Mouse (Mus musculus) limb, embryonic 10.5 days (tissue): ENCODE measurements at regions not wholly inside any gene's neighbourhood (a gene's known extent, or its start where the extent isn't known, plus 50 kb on each side); places are given as distances from the start of the nearest gene placed in this dataset.

ENCODE experiments used
- DNase-seq: peaks from one replicate; pipeline ENCODE4 v3.0.0-alpha.2; 2017; ENCODE audit warnings: low spot score
- H3K27ac ChIP-seq: fragments of 300-500 bp; sonication (generic); 2 replicates; pipeline ENCODE4 v1.5.1; 2016; ENCODE audit warnings: mild to moderate bottlenecking
- H3K27me3 ChIP-seq: fragments of 300-500 bp; sonication (generic); 2 replicates; pipeline ENCODE4 v1.6.1; 2016; ENCODE audit warnings: low read depth, mild to moderate bottlenecking; ENCODE audit not compliant: poor library complexity, severe bottlenecking
- H3K36me3 ChIP-seq: fragments of 300-500 bp; sonication (generic); 2 replicates; pipeline ENCODE4 v1.6.1; 2016; ENCODE audit warnings: mild to moderate bottlenecking, moderate library complexity
- H3K4me1 ChIP-seq: fragments of 300-500 bp; sonication (generic); 2 replicates; pipeline ENCODE4 v1.6.1; 2016
- H3K4me3 ChIP-seq: fragments of 300-500 bp; sonication (generic); 2 replicates; pipeline ENCODE4 v1.5.1; 2016; ENCODE audit warnings: mild to moderate bottlenecking, moderate library complexity
- H3K9me3 ChIP-seq: fragments of 300-500 bp; sonication (generic); replicated peaks from 2 replicates; pipeline ENCODE4 v1.6.1; 2016; ENCODE audit warnings: mild to moderate bottlenecking
- WGBS: fragments of 180-500 bp; shearing (Covaris S2); methylation state at CpG from one replicate; pipeline ENCODE4 v1.1.7; 2016; 5-methylcytosine and 5-hydroxymethylcytosine counted together

GRCm38 (mm10) chr2:110426881-110427280, 63.9 kb upstream of the Fibin start:
- Histone ChIP-seq H3K9me3 (no peaks in the 10 kb centered on the region), H3K27me3 (no peaks in the 10 kb centered on the region), H3K36me3 (no peaks in the 10 kb centered on the region), H3K4me3 (no peak overlapping the region), H3K4me1 (no peaks in the 10 kb centered on the region), H3K27ac (no peak overlapping the region)
- DNase-seq = no peak
- 84% methylated on average over 4 of the region's 4 CpGs for WGBS

GRCm38 (mm10) chr2:110452694-110453093, 89.7 kb upstream of the Fibin start:
- H3K9me3 ChIP-seq = no peaks in the 10 kb centered on the region
- no peaks in the 10 kb centered on the region for H3K36me3 ChIP-seq
- no peaks in the 10 kb centered on the region for H3K27me3 ChIP-seq
- no peak overlapping the region for H3K4me3 ChIP-seq
- no peak for DNase-seq
- no peak overlapping the region for H3K27ac ChIP-seq
- WGBS = 86% methylated on average over 3 of the region's 3 CpGs
- no peaks in the 10 kb centered on the region for H3K4me1 ChIP-seq

GRCm38 (mm10) chr2:110472307-110472995, 109.5 kb upstream of the Fibin start:
- H3K36me3 ChIP-seq = no peaks in the 10 kb centered on the region
- 87% methylated on average over 3 of the region's 3 CpGs for WGBS
- no peaks in the 10 kb centered on the region for H3K9me3 ChIP-seq
- DNase-seq = no peak
- H3K4me1 ChIP-seq = peaks cover 21% of the 10 kb centered on the region
- H3K4me3 ChIP-seq = no peak overlapping the region
- H3K27ac ChIP-seq = no peak overlapping the region
- no peaks in the 10 kb centered on the region for H3K27me3 ChIP-seq

GRCm38 (mm10) chr2:110476591-110476990, 113.6 kb upstream of the Fibin start:
- WGBS = 47% methylated on average over 5 of the region's 5 CpGs
- DNase-seq = no peak

GRCm38 (mm10) chr2:110481327-110481726, 115.8 kb upstream of the Slc5a12 start:
- no peaks in the 10 kb centered on the region for H3K9me3 ChIP-seq

More at GRCm38 (mm10) chr2:110476591-110476990, 113.6 kb upstream of the Fibin start:
- H3K4me3 ChIP-seq = no peak overlapping the region
- H3K27me3 ChIP-seq = no peaks in the 10 kb centered on the region
- no peak overlapping the region for H3K27ac ChIP-seq
- no peaks in the 10 kb centered on the region for H3K9me3 ChIP-seq
- peaks cover 22% of the 10 kb centered on the region for H3K4me1 ChIP-seq
- no peaks in the 10 kb centered on the region for H3K36me3 ChIP-seq

GRCm38 (mm10) chr2:110486201-110486600, 110.9 kb upstream of the Slc5a12 start:
- H3K4me1 ChIP-seq = peaks cover 30% of the 10 kb centered on the region
- no peak for DNase-seq
- H3K27ac ChIP-seq = peak overlapping the region; percentile 84
- 33% methylated on average over 5 of the region's 5 CpGs for WGBS
- H3K4me3 ChIP-seq = no peak overlapping the region
- no peaks in the 10 kb centered on the region for H3K36me3 ChIP-seq
- H3K27me3 ChIP-seq = no peaks in the 10 kb centered on the region
- H3K9me3 ChIP-seq = no peaks in the 10 kb centered on the region

More at GRCm38 (mm10) chr2:110481327-110481726, 115.8 kb upstream of the Slc5a12 start:
- DNase-seq = no peak
- no peak overlapping the region for H3K4me3 ChIP-seq
- peaks cover 24% of the 10 kb centered on the region for H3K4me1 ChIP-seq
- H3K27me3 ChIP-seq = no peaks in the 10 kb centered on the region
- H3K27ac ChIP-seq = no peak overlapping the region
- 90% methylated on average over 2 of the region's 2 CpGs for WGBS
- H3K36me3 ChIP-seq = no peaks in the 10 kb centered on the region

GRCm38 (mm10) chr2:110486724-110487123, 110.4 kb upstream of the Slc5a12 start:
- H3K27ac ChIP-seq = peak overlapping the region; percentile 84

GRCm38 (mm10) chr2:110487950-110488349, 109.1 kb upstream of the Slc5a12 start:
- Histone ChIP-seq H3K4me3 (no peak overlapping the region), H3K9me3 (no peaks in the 10 kb centered on the region), H3K36me3 (no peaks in the 10 kb centered on the region), H3K27ac (peak overlapping the region; percentile 84; the same call in 1 of the 2 replicates), H3K4me1 (peaks cover 30% of the 10 kb centered on the region), H3K27me3 (no peaks in the 10 kb centered on the region)
- WGBS = 82% methylated on average over 7 of the region's 7 CpGs
- DNase-seq = no peak

More at GRCm38 (mm10) chr2:110486724-110487123, 110.4 kb upstream of the Slc5a12 start:
- H3K36me3 ChIP-seq = no peaks in the 10 kb centered on the region
- peak; percentile 69 for DNase-seq
- 20% methylated on average over 4 of the region's 4 CpGs for WGBS
- no peaks in the 10 kb centered on the region for H3K27me3 ChIP-seq
- H3K4me1 ChIP-seq = peaks cover 30% of the 10 kb centered on the region
- H3K4me3 ChIP-seq = no peak overlapping the region
- H3K9me3 ChIP-seq = no peaks in the 10 kb centered on the region

GRCm38 (mm10) chr2:110501786-110502185, 95.3 kb upstream of the Slc5a12 start:
- Histone ChIP-seq H3K36me3 (no peaks in the 10 kb centered on the region), H3K27me3 (no peaks in the 10 kb centered on the region), H3K4me1 (no peaks in the 10 kb centered on the region), H3K4me3 (no peak overlapping the region), H3K27ac (no peak overlapping the region), H3K9me3 (no peaks in the 10 kb centered on the region)
- no peak for DNase-seq
- 80% methylated on average over 2 of the region's 2 CpGs for WGBS

- DNase-seq = no peak
- H3K27me3 ChIP-seq = no peaks in the 10 kb centered on the region
- no peaks in the 10 kb centered on the region for H3K4me1 ChIP-seq
- WGBS = 85% methylated on average over 3 of the region's 3 CpGs
- no peaks in the 10 kb centered on the region for H3K36me3 ChIP-seq
- no peak overlapping the region for H3K4me3 ChIP-seq
- H3K27ac ChIP-seq = no peak overlapping the region
- no peaks in the 10 kb centered on the region for H3K9me3 ChIP-seq
Measured at GRCm38 (mm10) chr2:110508162-110508748, 88.8 kb upstream of the Slc5a12 start.

- DNase-seq = peak; percentile 45
- Histone ChIP-seq H3K9me3 (no peaks in the 10 kb centered on the region), H3K36me3 (no peaks in the 10 kb centered on the region), H3K4me3 (no peak overlapping the region), H3K4me1 (peaks cover 22% of the 10 kb centered on the region), H3K27ac (peak overlapping the region; percentile 42; the same call in 1 of the 2 replicates), H3K27me3 (no peaks in the 10 kb centered on the region)
- 35% methylated on average over 7 of the region's 7 CpGs for WGBS
Measured at GRCm38 (mm10) chr2:110523173-110523803, 73.8 kb upstream of the Slc5a12 start.

GRCm38 (mm10) chr2:110528191-110528590, 68.9 kb upstream of the Slc5a12 start:
- Histone ChIP-seq H3K36me3 (no peaks in the 10 kb centered on the region), H3K27ac (peak overlapping the region; percentile 42; the same call in 1 of the 2 replicates), H3K4me1 (peaks cover 17% of the 10 kb centered on the region), H3K4me3 (no peak overlapping the region), H3K27me3 (no peaks in the 10 kb centered on the region), H3K9me3 (no peaks in the 10 kb centered on the region)
- WGBS = 28% methylated on average over 3 of the region's 3 CpGs
- peak; percentile 45 for DNase-seq

- 88% methylated on average over 2 of the region's 2 CpGs for WGBS
Measured at GRCm38 (mm10) chr2:110540140-110540539, 57.0 kb upstream of the Slc5a12 start.

More at GRCm38 (mm10) chr2:110540140-110540539, 57.0 kb upstream of the Slc5a12 start:
- H3K9me3 ChIP-seq = no peaks in the 10 kb centered on the region
- no peaks in the 10 kb centered on the region for H3K4me1 ChIP-seq
- H3K27ac ChIP-seq = no peak overlapping the region
- no peak overlapping the region for H3K4me3 ChIP-seq
- no peak for DNase-seq
- H3K36me3 ChIP-seq = no peaks in the 10 kb centered on the region
- H3K27me3 ChIP-seq = no peaks in the 10 kb centered on the region
